Mouse (Mus musculus) kidney, postnatal 10 days (tissue): ENCODE measurements around the gene Kifc5b.
A peak's percentile ranks its signal among the peaks of the same experiment; 100 is the strongest.
"Not testable (repeated sequence)": the region's sequence is repeated elsewhere in the genome, so short reads cannot be mapped to it uniquely, and the experiment has no call there.

Source experiments
- DNase-seq: peaks from one replicate; pipeline ENCODE4 v3.0.0; 2021; ENCODE audit warnings: mixed read lengths

Gene Kifc5b

GRCm38 (mm10) chr17:26972107-26972506 lies 55.2 kb downstream of the Kifc5b start:
- DNase-seq: no peak

GRCm38 (mm10) chr17:26972703-26973574 lies 56.0 kb downstream of the Kifc5b start, which contains the start of gene Zbtb9:
Gene Zbtb9, plus strand, starts transcription at chr17:26973167.
- peak; percentile 97 for DNase-seq

GRCm38 (mm10) chr17:26974547-26974946 lies 57.7 kb downstream of the Kifc5b start:
- DNase-seq: no peak

- DNase-seq: no peak
Observed at GRCm38 (mm10) chr17:26975415-26975814, 58.5 kb downstream of the Kifc5b start.

- DNase-seq: not testable (repeated sequence)
Observed at GRCm38 (mm10) chr17:26977354-26977753, 60.5 kb downstream of the Kifc5b start.

GRCm38 (mm10) chr17:26979426-26979825 lies 62.5 kb downstream of the Kifc5b start:
- no peak for DNase-seq

GRCm38 (mm10) chr17:26981050-26981449 lies 64.2 kb downstream of the Kifc5b start:
- DNase-seq: no peak
